Mouse (Mus musculus) cerebellum, adult 2 months (tissue): ENCODE results near the gene Gm11733.

Experiments
- CTCF ChIP-seq: fragments of 200-500 bp; IDR thresholded peaks from 2 replicates; pipeline ENCODE4 v1.5.1; 2011; ENCODE audit warnings: low read depth, mild to moderate bottlenecking, control low read depth, low read length, moderate library complexity, borderline replicate concordance; ENCODE audit not compliant: insufficient read depth
- POLR2A ChIP-seq: fragments of 200-500 bp; IDR thresholded peaks from 2 replicates; pipeline ENCODE4 v1.6.1; 2011; ENCODE audit warnings: low read length, control low read depth, borderline replicate concordance; ENCODE audit not compliant: insufficient read depth

GRCm38 (mm10) chr11:117454086-117454485 lies 30.1 kb upstream of the Gm11733 start:
- TF ChIP-seq CTCF (no peak), POLR2A (no peak)
